Mouse (Mus musculus) ES-Bruce4 (cell line): Measurements from ENCODE around the gene Qser1.

ENCODE experiments used
- CTCF ChIP-seq: IDR thresholded peaks from one replicate; pipeline ENCODE4 v1.8.1; 2011; ENCODE audit warnings: low read depth, low read length
- POLR2A ChIP-seq: IDR thresholded peaks from one replicate; pipeline ENCODE4 v1.8.1; 2011; ENCODE audit warnings: low read length; ENCODE audit not compliant: insufficient read depth

DNA sequence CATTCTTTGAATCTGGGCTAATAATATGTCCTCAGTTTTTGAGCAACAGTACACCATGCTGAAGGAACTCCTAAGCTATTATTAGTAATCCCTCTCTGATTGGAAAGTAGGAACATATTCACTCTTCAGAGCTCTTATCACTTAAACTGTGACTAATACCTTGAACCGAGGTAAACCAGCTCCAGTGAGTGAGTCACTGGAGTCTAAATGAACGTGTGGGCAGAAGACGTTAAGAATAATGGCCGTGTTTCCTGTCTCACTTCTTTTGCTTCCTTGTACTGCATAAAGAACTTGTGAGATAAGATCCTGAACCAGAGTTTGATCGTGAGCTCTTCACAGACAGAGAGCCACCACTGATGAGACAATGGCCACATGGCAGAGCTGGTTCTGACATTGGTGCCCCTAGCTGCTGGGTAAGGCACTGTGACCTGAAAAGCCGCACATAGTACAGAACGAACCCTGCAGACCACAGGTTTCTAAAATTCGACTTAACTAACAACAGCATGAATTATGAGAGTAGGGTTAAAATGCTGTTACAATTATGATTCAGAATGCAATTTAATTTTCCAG, 53.3 kb downstream of the Qser1 start:
- TF ChIP-seq POLR2A, result no peak
- no peak for TF ChIP-seq CTCF
